Mouse (Mus musculus): ENCODE data around the gene Elof1.
"Not testable (repeated sequence)": the region's sequence is repeated elsewhere in the genome, so short reads cannot be mapped to it uniquely, and the experiment has no call there.

The Elof1 gene

DNA sequence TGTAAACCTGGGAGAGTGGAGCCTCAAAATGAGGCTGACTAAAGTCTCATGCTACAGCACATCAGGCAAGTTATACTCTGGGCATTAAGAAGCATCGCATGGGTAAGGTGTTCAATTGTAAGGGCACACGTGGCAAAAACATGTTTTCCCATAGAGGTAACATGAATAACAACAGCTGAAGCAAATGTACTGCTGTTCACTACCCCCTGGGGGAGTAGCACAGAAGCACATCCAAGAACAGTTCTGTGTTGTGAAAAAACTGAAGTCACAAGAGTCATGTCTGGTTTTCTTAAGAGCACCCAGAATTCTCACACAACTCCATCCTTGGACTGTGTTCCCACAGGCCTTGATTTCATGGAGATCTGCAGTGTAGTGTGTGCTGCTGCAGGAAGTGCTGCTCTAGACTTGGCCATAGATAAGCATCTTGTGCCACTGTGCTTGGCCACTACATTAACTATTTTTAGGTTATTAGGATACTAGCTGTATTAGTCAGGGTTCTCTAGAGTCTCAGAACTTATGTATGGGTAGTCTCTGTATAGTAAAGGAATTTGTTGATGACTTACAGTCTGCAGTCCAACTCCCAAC, 29.8 kb downstream of the Elof1 start:
- DNase-seq: no peak

DNA sequence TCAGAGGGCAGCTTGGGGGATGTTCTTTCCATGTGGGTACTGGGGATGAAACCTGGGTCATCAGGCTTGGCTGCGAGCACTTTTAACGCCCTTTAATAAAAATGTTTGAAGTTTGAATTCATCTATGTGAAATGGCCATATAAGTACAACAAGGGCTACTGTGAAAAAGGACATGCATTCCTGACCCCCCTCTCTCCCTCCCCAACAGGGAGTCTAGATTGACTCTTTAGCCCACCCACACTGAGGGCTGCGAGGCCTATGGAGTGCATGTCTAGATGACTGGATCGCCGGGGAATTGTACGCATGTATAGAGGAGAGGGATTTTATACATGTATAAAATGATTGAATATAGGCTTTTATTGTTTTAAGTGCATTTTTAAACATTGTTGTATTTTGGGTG, 31.0 kb downstream of the Elof1 start:
- no peak for DNase-seq

DNA sequence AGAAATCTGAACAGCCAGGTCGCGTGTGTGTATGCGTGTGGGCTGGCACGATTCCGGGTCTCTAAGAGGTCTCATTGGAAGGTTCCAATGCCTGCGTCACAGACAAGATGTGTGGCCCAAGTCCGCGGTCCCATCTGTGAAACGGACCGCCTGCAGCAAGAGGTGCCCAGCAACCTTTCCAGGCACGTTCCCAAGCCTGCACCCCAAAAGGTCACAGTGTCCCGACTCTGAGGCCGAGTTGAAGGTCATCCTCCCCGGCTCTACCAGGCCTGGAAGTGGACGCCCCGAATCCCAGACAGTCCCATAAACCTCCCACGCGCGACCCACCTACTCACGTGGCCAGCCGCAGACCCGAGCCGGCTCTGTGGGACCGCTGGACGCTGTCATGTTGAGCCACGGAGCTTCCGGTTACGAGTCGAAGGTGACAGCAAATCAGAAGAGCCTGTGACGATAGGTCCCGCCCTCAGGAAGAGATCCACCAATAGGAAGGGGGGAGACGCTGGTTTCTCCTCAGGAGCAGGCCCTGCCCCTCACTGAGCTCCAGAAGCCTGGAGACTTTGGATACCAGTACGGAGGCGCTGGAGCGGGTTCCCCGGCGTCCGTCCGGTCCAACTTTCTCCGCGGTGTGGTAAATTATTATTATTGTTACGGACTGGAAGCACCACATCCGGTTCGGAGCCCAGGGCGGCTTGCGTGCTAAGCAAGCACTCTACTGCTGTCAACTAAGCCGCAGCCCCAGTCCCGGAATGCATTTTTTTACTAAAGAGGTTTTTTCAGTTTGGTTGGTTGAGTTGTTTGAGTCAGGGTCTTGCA, 31.7 kb downstream of the Elof1 start, which contains the start of gene Ecsit:
Gene Ecsit, minus strand, starts transcription at position 417 of the 813 bp plus-strand sequence.
- peak; percentile 96 for DNase-seq

DNA sequence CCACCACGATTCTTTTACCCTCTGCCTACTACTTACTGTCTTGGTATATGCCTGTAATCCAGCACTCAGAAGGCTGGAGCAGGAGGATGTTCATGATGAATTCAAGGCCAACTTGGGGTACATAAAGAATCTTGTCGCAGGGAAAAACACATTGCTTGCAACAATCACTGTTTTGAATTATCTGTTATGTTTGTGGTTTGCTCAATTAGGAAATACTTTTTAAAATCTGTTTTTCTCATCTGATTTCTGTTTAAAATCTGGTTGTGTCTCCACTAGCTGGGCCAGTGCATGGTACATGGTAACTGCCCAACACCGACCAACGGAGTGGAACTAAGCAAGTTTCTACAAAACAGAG, 32.3 kb downstream of the Elof1 start:
- no peak for DNase-seq

DNA sequence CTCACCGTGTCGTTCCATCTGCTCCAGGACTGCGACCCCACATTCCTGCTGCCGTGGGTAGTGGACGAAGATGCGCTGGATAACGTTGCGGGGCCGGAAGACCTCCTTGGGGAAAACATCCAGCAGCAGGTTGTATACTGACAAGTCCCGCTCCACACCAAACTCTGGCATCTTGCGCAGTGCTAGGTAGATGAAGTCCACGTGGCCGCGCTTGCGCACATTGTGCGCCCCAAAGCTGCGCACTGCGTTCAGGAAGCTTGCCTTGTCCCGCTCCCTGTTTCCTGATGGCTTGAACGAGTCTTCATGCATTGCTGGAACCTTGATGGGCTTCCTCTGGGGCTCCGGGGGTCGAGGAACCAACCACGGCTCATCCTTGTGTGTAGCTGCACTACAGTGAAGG, 40.7 kb downstream of the Elof1 start:
- no peak for DNase-seq

DNA sequence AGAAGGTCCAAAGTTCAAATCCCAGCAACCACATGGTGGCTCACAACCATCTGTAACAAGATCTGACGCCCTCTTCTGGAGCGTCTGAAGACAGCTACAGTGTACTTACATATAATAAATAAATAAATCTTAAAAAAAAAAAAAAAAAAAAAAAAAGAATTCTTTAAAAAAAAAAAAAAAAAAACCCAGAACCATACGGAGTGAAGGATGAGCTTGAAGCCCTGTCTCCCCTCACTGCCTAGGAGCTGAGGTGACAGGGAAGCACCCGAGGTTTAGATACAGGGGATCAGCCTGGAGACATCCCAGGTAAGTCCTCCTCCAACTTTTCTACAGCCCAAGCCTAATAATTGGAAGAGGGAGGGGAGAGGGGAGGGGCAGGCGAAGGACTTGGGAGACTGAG, 41.2 kb downstream of the Elof1 start:
- not testable (repeated sequence) for DNase-seq

DNA sequence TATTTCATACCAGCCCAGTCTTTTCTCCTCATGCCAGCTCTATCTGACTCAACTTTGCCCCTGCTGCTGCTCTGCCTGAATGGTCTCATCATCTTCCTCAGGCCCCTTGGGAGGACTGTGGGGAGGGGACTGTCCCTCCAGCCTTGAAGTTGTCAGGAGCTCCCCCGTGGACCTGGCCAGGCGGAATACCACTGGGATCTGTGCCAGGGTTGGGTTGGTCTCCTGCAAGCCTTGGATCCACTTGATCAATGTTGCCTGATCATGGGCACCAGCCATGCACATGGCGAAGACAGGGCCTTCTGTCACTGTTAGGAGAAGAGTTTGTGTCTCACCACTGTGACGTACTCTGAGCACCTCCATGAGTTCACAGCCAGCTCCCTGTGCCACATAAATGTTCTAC, 44.7 kb downstream of the Elof1 start:
- DNase-seq: no peak

DNA sequence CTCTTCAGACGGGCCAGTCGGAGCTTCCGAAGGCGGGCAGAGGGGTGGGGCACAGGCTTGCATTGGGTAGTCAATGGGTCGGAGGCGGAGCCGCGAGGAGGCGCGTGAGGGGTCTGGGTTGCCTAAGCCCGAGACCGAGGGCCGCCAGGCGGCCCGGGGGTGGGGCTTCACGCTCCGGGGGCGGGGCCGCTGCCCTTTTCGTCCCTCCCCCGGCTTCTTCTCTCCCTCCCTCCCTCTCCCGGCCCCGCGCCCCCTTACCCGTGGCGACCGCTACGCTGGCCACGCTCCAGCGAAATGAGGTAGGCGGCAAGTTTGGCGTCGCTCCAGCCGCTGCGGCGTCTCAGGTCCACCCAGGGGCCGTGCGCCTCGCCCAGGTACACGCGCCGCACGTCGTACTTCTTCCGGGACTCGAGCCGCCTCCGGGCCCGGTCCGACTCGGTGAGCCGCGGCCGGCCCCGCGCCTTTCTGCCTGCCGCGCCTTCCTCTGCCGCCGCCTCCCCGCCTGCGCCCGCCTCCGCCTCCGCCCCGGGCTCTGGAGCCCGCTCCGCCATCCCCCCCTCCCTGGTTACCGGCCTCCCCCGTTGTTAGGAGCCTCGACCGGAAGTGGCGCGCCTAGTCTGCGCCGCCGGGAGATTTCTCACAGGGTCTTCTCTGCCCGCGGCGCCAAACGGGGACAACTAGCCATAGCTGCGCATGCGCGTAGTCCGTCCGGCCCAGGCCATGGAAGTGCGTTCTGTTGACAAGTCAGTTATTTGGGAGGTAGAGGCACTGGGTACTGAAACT, 46.0 kb downstream of the Elof1 start, which contains the start of the genes Gm49318 and Zfp653:
Gene Gm49318, minus strand, starts transcription at position 469 of the 783 bp plus-strand sequence.
Gene Zfp653, minus strand, starts transcription at position 586 of the 783 bp plus-strand sequence.
- DNase-seq: peak; percentile 98 to 99

DNA sequence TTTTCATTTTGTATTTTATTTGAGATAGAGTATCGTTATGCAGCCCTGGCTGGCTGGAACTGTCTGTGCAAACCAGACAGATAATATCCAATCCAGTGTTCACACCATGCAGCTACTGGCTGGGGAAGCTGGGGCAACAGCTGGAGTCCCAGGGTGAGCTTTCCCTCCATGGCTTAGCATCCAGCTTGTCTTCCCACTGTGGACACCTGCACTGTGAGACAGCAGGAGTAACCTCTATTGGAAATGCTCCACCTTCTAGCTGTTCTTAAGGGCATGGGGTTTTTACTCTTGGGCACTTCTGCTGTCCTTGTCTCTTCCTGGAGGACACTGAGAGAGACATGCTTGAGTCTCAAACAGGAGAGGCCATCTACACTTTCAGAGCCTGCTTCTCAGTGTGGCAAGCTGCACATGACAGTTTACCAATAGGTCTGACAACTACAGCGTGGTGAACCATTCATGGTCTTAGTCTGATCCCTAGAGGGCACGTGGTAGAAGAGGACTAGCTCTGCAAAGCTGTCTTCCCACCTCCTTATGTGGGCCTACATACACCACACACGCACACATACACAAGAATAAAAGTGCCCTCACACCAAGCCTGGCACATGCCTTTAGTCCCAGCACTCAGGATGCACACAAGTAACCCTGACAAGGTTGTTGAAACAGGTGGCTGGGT, 47.0 kb downstream of the Elof1 start:
- DNase-seq: no peak

DNA sequence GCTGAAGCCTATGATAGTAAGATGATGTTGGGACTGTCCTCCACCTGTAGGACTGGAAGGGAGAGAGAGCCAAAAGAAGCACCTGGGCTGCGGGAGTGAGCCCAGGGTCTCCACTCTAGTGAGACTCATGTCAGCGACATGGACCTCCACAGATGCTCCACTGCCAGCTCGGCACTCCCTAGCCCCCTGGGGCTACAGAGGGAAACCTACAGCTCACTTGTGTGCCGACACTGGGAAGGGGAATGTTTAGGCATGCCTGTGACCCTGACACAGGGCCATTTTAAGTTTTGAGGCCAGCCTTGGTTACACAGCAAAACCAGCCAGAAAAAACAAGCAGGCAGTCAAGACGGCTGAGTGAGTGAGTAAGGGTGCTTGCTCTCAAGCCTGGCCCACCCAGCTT, 49.8 kb downstream of the Elof1 start:
- no peak for DNase-seq

DNA sequence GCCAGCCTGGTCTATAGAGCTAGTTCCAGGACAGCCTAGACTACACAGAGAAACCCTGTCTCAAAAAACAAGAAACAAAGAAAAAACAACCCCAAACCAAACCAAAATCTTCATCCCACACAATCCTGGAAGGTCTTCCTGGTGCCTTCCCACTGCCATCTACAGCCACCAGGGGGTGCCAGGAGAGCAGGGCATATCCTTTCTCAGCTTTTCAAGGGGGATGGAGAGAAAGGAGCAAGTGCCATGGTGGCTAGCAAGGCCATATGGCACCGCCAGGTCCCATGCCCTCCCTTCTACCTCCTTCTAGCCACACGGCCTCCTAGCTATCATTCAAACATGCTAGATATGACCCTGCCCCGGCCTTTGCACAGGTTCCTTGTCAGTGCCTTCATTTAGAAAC, 50.5 kb downstream of the Elof1 start:
- DNase-seq: peak; percentile 38 to 39

DNA sequence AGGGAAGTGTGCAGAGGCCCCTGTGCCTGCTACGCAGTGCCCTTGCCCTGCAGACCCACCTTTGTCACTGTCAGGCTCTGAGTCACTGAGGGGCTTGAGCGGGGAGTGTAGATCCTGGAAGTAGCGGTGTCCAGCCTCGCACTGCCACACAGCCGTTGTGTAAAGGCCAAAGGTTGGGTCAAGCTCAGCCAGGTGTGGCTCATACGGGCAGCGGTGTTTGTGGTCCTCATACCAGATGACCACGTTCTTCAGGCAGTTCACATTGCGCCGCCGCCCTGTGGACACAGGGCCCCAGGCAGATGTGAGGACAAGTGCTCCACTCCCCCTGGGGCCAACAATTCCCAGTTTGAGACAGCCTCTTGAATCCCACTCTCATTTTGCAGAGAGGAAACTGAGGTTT, 51.3 kb downstream of the Elof1 start:
- no peak for DNase-seq

DNA sequence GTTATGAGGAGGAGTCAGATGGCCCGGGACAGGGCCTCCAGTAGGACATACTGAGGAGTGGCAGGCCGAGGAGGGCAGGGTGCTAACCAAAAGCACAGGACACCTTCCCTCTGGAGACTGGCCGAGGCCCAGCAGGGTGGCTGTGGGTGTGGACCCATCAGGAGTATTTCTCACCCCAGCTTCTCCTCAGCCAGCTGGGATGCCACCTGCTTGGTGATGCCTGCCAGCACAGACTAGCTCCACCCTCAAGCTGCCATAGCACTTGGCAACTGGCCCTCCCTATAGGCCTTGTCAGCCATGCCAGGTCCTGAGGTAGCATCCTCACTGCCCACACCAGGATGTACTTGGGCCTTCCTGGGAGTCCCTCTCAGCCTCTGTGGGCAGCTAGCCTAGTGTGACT, 52.6 kb downstream of the Elof1 start:
- DNase-seq: no peak
